Mouse (Mus musculus): ENCODE data around the gene Rnf213.
A peak's percentile ranks its signal among the peaks of the same experiment; 100 is the strongest.

DNA sequence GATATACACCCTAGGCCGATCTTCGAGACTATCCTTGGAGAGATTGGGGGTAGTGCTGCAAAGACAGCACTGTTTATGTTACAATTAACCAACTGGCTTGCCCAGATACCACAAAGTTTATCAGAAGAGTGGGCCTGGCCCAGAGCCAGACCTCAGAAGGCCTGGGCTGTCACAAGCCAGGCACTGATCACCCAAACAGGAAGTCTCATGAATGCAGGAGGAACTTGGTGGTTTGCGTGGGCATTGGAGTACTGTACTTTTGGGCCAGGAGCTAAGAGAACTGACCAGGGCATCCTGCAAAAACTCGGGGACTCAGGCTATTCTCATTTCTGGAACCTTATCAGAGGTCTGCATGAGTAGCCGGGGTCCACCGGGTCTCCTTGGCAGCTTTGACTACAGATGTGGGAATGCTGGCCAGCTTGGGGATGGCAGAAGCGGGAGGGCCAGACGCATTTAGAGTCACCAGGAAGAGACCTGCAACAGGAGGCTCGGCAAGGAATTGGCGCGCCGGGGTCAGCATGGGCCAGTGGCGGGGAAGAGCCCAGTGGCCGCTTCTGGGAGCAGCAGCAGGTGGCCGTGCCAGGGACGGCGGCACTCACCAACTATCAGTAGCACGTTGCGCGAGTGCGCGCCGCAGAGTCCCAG is 38.0 kb upstream of the Rnf213 start:
- TF ChIP-seq GATA1 (IDR thresholded peaks at IDR 0.05; ENCODE audit: borderline replicate concordance, low read length), result no peak
- peak; percentile 17; the same call in 1 of the 2 replicates for TF ChIP-seq TAL1 (conservative IDR thresholded peaks at IDR 0.05; ENCODE audit: low read depth, low read length)
- TF ChIP-seq CTCF (IDR thresholded peaks at IDR 0.05; ENCODE audit: low read depth, low read length), result no peak
- no peak for TF ChIP-seq POLR2AphosphoS5 (IDR thresholded peaks at IDR 0.05; ENCODE audit: insufficient replicate concordance, low read depth, low read length)
- no peak for TF ChIP-seq GATA2 (IDR thresholded peaks at IDR 0.05; ENCODE audit: borderline replicate concordance, low read depth, low read length)
